Mouse (Mus musculus): ENCODE results near the gene Shc2.

The Shc2 gene

DNA sequence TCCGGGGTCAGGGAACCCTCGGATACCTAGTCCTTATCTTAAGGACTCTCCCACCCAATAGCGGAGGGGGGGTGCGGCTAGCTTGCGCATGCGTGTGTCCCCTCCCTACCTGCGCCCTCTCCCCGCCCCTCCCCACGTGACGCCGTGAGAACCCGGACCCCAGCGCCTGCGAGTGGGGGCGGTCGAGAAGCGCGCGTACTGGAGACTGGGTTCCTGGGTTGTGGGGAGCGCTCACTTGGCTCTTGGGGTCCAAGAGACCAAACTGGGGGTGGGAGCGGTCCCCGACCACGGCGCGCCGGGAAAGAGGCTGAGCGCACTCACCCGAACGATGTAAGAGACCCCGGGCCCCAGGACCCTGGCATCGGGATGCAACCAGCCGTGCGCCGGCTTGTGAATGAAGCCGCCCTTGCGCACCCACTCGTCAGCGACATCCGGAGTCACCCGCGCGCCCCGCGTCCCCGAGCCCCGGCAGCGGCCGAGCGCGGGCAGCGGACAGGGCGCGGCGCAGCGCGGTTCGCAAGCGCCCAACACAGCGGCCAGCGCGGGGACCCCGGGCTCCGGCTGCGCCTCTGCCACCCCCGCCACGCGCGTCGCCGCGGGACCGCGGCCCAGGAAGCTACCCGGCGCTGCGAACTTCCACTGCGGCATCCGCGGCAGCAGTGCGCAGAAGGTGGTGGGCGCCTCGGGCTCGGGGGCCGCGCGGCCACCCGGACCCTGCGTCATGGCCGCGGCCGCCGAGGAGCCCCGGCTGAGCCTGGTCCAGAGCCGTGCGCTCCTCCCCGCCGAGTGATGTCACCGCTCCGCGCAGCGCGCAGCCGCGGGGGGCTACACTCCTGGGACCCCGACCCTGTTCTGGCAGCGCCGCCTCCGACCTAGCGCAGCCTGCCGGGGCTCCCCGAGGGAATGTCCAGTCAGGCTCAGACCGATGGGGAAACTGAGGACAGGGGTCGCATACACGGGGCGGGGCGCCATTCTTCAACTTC lies at the start of gene Shc2:
TSS of gene Shc2 (minus strand) at position 791 of the 983 bp plus-strand sequence.
- DNase-seq = peak; percentile 71

DNA sequence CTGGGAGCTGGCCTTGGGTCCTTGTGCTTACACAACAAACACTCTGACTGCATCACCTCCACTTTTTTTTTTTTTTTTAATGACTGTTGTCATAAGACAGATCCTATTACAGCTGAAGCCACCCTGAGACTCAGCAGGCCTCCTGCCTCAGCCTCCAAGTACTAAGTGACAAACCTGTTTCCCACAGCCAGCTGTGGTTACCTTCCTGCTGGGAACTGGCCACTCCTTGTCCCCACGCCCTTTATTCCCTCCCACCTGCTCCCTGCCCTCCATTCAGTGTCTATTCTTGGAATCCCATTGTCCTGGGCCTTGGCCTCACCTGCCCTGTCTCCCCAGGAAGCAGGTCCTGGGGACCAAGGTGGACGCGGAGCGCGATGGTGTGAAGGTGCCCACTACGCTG lies 49.8 kb upstream of the Shc2 start:
- no peak for DNase-seq

DNA sequence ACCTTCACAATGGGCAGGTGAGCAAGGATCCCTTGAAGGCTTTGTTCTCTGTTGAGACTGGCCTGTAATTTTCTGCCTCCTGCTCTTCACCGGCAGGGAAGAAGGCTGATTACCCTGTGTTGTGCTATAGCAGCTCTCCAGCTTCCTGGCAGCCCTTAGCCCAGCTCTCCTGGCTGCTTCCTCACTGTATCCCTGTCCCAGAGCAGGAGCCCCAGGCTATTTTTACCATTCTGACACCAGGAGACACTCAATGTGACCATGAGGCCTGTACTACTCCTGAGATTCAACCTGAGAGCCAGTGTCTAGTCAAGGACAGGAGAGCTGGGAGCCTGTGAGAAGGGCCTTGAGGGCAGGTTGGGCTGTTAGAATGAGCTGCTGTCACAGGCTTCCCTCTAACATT lies 49.0 kb upstream of the Shc2 start:
- no peak for DNase-seq

DNA sequence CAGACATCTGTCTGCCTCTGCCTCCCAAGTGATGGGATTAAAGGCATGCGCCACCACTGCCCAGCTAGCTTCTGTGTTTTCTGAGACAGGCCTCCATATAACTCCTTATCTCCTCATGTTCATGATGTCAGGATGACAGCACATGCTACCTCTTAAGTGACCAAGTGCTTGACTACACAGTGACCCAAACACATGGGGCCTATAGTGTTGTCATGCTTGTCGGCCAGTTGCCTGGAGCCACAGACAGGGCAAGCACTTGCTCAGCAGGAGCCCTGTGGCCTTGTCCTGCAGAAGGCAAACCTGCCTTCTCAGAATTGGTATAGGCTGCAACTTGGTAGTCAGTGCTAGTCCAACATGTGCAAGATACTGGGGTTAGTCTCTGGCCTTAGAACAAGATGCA lies 48.5 kb upstream of the Shc2 start:
- no peak for DNase-seq

DNA sequence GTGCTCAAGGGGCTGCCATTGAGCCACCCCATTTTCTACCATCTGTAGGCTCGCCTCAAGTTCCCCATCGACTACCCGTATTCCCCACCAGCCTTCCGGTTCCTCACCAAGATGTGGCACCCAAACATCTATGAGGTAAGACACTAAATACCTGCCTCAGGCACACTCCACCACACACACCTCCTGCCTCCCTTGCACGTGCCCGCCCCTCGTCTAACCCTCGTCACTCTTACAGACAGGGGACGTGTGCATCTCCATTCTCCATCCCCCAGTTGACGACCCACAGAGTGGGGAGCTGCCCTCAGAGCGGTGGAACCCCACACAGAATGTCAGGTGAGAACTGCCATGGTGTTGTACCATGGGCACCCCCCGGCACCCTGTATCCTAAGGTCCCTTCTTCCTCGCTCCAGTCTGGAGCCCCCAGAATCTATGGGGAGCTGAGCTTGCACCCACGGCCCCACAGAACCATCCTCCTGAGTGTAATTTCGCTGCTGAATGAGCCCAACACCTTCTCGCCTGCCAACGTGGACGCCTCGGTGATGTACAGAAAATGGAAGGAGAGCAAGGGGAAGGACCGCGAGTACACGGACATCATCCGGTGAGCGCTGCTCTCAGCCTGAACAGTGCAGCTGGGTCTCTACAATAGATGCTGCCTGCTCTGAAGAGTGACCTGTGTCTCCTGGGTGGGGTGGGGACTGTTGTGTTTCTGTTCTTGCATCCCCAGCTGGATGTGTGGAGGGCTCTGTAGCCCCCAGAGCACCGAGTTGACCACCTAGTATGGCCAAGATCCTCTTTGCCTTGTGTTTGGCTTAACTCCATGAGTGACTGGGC lies 47.3 kb upstream of the Shc2 start:
- no peak for DNase-seq

DNA sequence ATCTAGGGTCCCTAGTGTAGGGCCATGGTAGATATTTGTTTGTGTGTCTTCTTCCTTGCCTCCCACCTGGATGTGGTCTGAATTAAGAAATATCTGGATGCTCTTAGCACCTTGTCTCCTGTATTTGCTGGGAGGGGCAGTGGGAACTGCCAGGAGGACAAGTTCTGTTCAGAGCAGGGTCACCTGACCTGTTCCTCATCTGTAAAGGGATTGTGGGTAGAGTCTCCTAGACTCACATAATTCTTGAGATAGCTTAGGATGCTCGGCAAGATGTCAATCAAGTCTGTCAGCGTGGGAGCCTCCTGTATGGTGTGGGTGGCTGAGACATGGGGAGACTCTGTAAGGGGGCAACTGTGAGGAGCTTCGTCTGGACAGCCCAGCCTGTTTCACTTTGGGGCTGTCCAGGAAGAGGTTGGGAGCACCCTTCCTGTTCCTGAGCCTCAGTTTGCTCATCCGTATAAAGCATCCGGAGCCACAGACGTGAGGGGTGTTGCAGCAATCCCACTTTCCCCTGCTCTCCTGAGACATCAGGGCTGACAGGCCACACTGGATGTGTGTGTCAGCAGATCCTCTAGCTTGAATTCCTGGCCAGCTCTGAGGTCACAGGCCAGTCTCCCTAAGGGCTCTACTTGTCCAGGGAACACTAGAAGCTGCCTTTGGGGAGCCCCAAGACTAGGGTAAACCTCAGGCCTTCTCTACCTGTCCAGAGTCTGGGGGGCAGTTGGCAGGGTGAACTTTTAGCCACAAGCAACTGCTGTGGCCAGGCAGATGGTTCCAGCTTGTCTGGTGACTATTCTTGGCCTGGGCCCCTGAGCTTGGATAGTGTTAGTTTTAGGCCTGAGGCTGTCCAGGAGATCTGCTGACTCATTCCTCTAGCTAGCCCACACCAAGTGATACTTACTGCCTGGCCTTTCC lies 46.3 kb upstream of the Shc2 start:
- no peak for DNase-seq

DNA sequence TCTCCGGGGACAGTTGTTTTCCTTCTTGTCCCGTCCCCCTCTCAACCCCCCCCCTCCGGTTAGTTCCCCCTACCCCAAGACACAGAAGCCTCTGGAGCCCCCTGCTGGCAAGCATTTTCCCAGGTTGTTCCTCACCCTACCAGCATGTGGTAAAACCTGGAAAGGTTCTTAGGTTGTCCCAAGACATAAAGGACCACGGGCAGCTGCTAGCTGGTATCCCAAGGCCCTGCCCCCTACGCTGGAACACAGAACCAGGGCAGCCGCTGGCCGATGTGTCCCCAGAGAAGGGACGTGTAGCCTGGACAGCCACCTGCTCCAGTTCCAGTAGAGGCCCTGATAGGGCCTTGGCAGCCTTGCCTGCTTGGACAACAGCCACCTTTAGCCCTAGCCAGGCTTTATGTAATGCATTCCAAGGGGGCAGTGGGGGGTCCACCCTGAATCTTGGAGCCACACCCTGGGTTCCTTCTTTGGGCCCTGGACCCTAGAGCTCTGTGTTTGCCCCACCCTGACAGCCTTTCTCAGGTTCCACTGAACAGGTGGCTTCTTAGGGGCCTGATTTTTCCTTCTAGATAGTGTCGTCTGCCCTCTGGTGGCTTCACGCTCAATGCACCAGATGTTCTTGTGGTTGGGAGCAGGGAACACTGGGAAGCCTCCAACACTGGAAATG lies 45.3 kb upstream of the Shc2 start:
- DNase-seq = peak; percentile 84

DNA sequence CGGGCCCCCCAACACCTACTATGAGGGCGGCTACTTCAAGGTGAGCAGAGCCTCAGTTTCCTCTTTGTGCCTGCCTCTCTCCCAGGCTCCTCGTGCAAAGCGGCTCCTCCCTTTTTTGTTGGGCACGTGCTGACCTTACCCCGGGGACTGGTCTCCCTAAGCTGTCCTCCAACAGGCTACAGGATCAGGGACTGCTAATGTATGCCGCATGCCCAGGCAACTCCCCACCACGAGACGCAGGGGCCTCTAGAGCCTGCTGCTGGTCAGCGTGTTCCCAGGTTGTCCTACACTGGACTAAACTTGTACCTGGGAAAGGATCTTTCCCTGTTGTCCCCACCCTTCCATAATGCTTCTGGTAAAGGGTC lies 44.8 kb upstream of the Shc2 start:
- peak; percentile 44 for DNase-seq

DNA sequence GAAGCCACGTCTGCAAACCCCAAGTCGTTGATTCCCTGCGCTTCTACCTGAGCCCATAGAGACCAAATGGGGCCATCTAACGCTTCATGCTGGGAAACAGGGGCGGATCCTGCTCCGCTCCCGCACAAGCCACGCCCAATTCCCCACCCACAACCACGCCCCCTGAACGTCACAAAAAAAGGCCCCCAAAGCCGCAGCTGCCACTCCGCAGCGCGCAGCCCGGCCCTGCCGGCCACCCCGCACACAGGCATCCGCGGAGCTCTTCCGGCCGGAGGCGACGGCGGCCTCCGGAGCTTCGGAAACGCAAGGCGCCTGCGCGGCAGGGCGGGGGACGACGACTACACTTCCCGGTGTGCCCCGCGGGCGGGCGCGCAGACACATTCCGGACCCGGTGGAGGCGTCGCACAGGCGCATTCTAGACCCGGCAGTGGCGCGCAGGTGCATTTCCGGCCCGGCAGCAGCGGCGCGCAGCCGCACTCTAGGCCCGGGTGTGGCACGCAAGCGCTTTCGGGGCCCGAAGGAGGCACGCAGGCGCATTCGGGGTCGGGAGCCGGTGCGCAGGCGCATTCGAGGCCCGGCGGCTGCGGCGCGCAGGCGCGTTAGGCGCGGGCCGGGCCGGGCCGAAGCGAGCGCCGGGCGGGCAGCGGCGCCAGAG lies 44.0 kb upstream of the Shc2 start, which contains the start of gene Cdc34:
TSS of gene Cdc34 (plus strand) at position 605 of the 655 bp plus-strand sequence.
- peak; percentile 99 for DNase-seq

DNA sequence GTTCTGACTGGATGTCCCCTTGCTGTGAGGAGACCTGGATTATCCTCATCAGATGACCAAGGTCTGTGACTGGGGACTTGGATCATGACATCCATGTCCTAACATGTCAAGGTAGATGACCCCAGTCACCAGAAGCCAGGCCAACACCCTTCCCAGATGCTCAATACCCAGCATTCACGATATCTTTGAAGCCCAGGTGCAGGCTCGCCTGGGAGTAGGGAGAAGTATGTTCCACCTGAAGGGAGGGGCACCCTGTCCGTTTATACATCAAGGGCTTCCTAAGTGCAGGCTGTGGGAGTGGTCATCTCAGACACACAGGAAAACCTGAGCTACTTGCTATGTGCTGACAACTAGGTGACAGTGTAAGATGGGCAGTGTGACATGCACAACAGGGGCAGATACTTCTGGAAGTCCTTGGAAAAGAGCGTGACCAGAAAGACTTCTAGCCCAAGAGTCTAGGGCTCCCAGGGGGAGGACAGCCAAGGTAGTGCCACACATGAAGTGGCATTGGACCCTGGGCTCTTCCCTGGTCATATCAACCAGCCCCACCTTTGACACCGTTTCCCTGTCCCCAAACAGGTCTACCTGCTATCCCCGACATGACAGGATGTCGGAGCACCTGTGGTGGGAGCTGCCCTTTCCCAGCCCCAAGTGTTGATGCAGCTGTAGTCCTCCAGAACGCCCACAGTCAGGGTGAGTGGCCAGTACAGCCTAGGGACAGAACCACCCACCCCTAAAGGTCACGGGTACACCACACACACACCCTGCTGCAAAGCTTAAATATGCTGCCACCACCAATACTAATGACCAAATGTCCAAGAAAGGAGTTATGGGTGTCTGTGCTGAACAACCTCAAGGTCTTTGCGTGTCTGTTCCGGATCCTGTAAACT lies 43.1 kb upstream of the Shc2 start:
- no peak for DNase-seq

DNA sequence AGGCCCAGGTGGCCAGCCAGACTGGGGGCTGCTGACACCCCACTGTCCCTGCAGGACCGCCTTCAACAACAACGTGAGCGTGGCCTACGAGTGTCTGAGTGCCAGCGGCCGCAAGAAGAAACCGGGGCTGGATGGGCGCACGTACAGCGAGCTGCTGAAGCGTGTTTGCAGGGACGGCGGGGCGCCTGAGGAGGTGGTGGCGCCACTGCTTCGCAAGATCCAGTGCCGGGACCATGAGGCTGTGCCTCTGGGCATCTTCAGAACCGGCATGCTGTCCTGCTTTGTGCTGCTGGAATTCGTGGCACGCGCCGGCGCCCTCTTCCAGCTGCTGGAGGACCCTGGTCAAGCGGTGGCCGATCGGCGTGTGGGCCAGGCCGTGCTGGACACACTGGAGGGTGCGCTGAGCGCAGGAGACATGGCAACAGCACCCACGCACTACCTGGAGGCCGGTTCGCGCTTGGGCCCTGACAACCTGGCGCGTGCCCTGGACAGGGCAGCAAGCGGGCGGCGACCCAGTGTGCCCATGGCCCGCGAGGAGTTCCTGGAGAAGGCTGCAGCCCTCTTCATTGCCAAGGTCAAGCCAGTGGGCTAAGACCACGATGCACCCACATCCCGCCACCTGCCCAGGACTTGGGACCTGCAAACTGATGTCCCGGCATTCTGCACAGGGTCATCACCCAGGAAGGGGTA lies 37.8 kb upstream of the Shc2 start:
- DNase-seq = no peak

DNA sequence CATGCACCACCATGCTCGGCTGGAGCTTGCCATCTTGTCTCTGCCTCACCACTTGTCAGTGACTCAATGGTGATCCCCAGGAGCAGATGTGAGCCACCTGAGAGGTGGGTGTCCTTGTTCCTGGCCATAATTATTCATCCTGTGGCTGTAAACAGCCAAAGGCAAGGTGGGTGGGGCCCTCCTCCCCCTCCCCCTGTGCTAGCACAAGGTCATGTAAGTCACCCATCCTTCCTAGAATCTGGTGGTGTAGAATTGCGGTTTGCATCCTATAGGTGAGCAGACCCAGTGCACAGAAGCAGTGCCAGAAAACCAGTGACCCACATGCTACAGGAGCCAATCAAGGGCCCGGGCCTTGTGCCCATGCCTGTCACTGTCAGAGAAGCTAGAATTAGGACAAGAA lies 35.3 kb upstream of the Shc2 start:
- DNase-seq = no peak

DNA sequence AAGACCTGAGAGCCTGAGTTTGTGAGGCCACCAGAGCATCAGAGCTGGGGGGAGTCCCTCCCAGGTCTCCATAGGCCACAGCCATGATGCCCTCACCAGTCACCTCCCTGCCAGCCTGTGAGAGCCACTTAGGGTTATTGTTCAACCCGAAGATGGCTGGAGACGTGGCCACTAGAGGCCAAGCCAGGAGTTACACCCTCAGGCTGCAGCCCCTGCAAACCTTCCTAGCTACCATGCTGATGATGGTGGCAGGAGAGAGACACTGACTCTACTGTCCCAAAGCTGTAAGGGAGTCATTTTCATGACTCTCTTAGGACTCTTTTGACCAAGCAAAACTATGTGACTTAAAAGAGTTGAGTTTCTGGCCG lies 34.4 kb upstream of the Shc2 start:
- no peak for DNase-seq

DNA sequence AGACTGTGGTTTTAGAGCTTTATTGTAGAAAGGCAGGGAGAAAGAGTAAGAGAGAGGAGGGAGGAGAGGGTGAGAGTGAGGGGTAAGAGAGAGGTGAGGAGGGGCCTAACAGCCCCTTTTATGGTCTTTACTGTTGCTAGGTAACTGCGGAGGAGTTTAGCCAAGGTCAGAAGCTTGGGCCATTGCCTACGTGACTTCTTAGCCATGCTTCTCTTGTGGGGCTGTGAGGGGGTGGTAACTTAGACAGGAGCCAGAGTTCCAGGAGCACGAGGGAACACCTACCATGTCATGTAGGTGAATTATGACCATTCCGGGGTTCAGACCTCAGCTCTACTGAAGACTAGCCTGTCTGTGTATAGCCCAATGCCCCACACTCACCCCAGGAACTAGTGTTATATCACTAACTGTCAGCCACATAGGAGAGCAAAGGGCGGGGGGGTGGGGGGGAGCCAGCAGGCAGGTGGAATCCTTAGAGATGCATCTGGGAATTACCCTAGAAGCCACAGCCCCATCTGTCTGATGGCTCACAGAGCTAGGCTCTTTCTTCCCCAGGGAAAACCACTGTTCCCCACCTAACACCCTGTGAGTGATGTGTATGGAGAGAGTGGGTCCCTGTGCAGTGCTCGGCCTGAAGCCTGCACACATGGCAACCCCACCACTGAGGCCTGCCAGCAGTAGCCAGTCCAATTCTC lies 33.8 kb upstream of the Shc2 start:
- DNase-seq = peak; percentile 18

DNA sequence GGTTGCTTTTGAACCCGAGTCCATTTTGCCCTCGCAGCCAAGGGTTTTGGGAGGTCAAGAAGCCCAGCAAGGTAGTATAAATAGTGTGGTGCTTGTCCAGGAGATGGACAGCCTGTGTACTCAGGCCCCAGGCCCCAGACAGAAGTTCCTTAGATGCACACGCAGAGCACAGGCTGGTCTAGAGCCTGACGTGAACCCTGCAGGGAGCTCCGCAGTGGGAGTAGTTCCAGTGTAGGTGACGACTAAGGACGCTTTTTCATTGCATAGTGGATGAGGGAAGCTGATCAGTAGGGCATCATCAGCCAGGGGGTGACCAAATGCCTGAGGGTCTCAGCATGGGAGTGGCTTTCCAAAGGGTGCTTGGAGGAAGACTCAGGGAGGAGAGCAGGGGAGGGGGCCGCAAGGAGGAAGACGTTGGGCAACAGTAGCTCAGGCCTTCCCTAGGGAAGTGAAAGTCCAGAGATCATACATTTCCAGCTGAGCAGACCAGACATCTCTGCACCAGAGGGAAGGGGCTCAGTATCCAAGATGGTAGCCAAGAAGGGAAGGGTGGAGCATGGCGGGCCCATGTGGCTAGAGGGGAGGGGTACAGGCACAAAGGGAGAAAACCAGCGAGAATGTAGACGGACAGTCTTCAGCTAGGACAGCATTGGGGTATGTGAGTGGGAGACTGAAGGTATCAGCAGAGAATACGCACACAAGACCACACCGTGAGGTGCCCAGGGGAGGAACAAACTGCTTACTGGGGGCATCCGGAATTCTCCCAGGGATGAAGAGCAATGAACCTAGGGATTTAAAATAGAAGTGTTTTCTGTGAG lies 32.6 kb upstream of the Shc2 start:
- no peak for DNase-seq

DNA sequence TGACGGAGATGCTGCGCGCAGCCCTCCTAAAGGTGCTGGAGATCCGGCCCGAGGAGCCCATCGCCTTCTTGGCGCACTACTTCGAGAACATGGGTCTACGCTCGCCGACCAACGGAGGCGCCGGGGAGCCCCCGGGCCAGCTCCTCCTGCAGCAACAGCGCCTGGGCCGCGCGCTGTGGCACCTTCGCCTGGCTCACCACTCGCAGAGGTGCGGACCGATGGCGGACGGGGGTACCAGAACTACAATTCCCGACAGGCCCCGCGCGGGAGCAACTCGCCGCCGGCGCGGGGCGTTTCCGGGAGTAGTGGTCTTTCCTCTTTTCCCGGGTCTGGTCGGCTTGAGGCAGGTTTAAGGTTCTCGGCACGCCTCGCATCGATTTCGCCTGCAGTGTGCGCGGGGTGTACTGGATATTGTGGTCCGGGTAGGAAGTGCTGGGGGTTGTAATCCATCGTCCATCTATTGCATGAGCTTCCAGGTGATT lies 31.9 kb upstream of the Shc2 start:
- DNase-seq = peak; percentile 86

DNA sequence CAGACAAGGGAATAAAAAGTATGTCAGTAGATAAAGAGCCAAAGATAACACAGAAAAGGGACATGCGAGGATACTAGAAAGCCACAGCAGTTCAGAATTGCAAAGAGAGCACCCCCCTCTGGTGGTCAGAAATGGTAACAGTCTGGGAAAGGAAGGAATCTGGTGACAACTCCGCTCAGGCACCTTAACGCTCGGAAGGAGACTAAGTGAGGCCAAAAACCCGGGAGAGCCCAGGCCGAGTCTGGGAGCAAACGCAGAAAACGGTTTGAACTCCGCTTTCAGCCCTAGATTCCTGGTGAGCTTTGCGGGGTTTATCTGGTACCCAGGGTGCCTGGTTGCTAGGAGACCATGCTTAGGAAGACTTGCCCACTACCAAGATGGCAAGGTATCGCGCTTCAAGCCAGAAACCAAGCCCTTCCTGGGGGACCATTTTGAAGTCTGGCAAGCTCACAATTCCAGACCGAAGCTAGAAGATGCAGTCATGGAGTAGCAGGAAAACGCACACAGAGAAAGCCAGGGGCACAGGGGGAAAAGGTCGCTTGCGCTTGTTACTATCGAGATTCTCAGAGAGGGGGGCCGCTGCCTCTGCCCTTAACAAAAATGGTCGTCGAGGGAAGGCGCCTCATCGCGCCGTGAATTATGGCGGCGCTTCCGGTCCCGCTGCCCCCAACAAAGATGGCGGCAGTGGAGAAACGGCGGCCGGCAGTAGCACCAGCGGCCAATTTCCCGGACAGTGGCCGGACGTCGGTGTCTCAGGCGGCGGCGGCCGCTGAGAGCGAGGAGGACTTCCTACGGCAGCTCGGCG lies 31.3 kb upstream of the Shc2 start, which contains the start of gene Tpgs1:
TSS of gene Tpgs1 (plus strand) at position 599 of the 805 bp plus-strand sequence.
- peak; percentile 93 for DNase-seq
